Mouse (Mus musculus) stomach, postnatal 0 days (tissue): ENCODE measurements at regions not wholly inside any gene's neighbourhood (a gene's known extent, or its start where the extent isn't known, plus 50 kb on each side); places are given as distances from the start of the nearest gene placed in this dataset.

ENCODE experiments used
- CTCF ChIP-seq: IDR thresholded peaks from 2 replicates; pipeline ENCODE4 v1.5.1; 2016; ENCODE audit warnings: antibody characterized with exemption, low read depth, mild to moderate bottlenecking, moderate library complexity
- EP300 ChIP-seq: optimal IDR thresholded peaks from 2 replicates; pipeline ENCODE3; 2016; ENCODE audit warnings: antibody characterized with exemption

DNA sequence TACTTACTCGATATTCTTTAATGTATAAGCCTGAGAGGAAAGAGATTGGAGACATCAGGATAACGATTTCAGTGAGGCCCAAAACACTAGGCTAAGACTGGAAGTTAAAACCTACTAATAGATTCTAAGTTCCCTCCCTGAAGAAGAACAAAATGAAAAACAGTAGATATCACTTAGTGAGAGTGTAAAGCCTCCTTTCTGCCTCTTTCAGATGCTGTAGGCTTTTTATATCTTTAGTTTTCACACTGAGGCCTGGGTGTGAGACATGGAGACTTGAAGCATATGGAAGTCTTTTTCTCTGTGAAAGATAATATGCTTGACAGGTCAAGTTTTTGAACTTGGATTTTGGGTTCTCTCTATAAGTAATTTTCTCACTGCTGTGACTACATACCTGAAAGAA lies 2333.1 kb downstream of the Cntnap5b start:
- TF ChIP-seq EP300 (no peak), CTCF (no peak)
